Mouse (Mus musculus): Measurements from ENCODE around the gene Myh14. TPM values are rescaled to one million over a fixed set of nuclear protein-coding genes. Genes with fewer than 3 reads are reported as not detected.
A peak's percentile ranks its signal among the peaks of the same experiment; 100 is the strongest.

Gene Myh14
- polyA plus RNA-seq, 1 experiment from 2014 or later, result 1.8 TPM

DNA sequence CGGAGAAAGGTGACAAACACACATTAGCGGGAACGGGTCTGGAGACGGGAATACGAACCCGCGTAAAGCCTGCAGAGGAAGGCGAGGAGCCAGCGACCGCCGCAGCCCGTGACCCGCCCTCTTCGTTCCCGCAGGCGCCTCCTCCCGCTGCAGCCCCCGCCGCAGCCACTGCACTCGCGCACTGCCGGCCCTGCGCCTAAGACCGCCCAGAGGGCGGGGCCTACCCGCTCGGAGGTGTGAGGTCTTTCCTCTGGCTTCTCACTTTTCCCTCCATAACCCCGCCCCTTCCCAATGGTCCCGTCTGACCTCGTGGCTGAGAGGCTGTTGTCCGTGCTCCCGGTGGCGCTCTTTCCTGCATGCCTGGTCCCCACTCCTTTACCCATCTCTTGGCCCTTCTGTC is 81.5 kb downstream of the Myh14 start:
- Histone ChIP-seq H3K27me3 (ENCODE audit: control insufficient read depth, insufficient read depth, low read length) (peaks cover 85% of the 10 kb centered on the region), H3K36me3 (ENCODE audit: control insufficient read depth, insufficient read depth, low read length) (no peaks in the 10 kb centered on the region), H3K27ac (ENCODE audit: low read depth, low read length) (no peak overlapping the region), H3K9ac (ENCODE audit: low read depth, low read length) (no peak overlapping the region), H3K4me3 (ENCODE audit: low read length) (peak overlapping the region; percentile 34), H3K4me2 (replicated peaks; ENCODE audit: low read depth, low read length) (peak overlapping the region; percentile 99), H3K9me3 (ENCODE audit: control insufficient read depth, low read length) (no peaks in the 10 kb centered on the region), H3K4me1 (ENCODE audit: control insufficient read depth, insufficient read depth, low read length) (peaks cover 13% of the 10 kb centered on the region; the same call in 1 of the 2 replicates)
- WGBS, result 0% methylated on average over 15 of the region's 33 CpGs
- peak; percentile 53 for ATAC-seq (ENCODE audit: low FRiP score, low TSS enrichment)

DNA sequence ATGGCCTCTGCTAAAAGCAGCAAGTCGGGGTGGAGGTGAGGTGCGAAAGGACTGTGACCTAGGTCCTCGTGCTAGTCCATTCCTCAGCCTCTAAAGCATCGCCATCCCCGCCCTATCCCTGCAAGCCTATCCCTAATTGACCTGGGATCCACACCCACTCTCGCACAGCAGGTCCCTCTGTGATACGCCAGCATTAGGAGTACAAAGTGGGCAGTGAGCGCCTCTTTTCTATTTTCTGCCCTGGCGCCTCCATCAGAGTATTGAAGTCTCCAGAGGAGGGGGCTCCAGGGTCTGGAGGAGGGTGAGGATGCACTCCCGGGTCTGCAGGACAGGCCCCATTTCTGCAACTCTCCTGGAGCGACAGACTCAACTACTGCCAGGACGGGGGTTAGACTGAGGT is 82.3 kb downstream of the Myh14 start:
- Histone ChIP-seq H3K27me3 (ENCODE audit: control insufficient read depth, insufficient read depth, low read length) (peaks cover 82% of the 10 kb centered on the region), H3K4me1 (ENCODE audit: control insufficient read depth, insufficient read depth, low read length) (peaks cover 13% of the 10 kb centered on the region; the same call in 1 of the 2 replicates), H3K9me3 (ENCODE audit: control insufficient read depth, low read length) (no peaks in the 10 kb centered on the region), H3K4me2 (replicated peaks; ENCODE audit: low read depth, low read length) (peak overlapping the region; percentile 99), H3K9ac (ENCODE audit: low read depth, low read length) (no peak overlapping the region), H3K27ac (ENCODE audit: low read depth, low read length) (no peak overlapping the region), H3K4me3 (ENCODE audit: low read length) (peak overlapping the region; percentile 34; the same call in 1 of the 2 replicates), H3K36me3 (ENCODE audit: control insufficient read depth, insufficient read depth, low read length) (no peaks in the 10 kb centered on the region)
- ATAC-seq (ENCODE audit: low FRiP score, low TSS enrichment), result no peak
- WGBS, result 3% methylated on average over 12 of the region's 12 CpGs

GRCm38 (mm10) chr7:44587676-44588075 is 83.0 kb downstream of the Myh14 start:
- Histone ChIP-seq H3K36me3 (ENCODE audit: control insufficient read depth, insufficient read depth, low read length) (no peaks in the 10 kb centered on the region), H3K4me2 (replicated peaks; ENCODE audit: low read depth, low read length) (no peak overlapping the region), H3K27ac (ENCODE audit: low read depth, low read length) (no peak overlapping the region), H3K4me1 (ENCODE audit: control insufficient read depth, insufficient read depth, low read length) (peaks cover 13% of the 10 kb centered on the region; the same call in 1 of the 2 replicates), H3K4me3 (ENCODE audit: low read length) (no peak overlapping the region), H3K9me3 (ENCODE audit: control insufficient read depth, low read length) (no peaks in the 10 kb centered on the region), H3K27me3 (ENCODE audit: control insufficient read depth, insufficient read depth, low read length) (peaks cover 75% of the 10 kb centered on the region), H3K9ac (ENCODE audit: low read depth, low read length) (no peak overlapping the region)
- no peak for ATAC-seq (ENCODE audit: low FRiP score, low TSS enrichment)
- 36% methylated on average over 6 of the region's 6 CpGs for WGBS

DNA sequence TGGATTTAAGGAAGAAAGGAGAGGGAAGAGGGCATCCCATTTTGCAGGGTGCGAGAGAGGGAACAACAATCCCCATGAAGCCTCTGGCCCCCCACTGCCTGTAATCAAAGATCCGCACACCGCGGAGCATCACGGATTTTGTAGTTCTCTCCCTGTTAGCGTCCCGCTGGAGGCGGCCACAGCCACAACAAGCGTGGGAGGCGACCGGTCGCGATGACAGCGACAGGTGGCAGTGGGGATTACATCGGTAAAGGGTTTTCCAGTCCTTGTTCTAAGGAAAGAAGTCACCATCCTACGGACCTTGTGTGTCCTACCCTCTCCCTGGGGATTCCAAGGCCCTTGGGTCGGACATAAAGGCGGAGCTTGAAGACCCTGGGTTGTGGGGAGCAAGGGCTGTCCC is 83.7 kb downstream of the Myh14 start:
- Histone ChIP-seq H3K4me1 (ENCODE audit: control insufficient read depth, insufficient read depth, low read length) (peaks cover 13% of the 10 kb centered on the region; the same call in 1 of the 2 replicates), H3K27ac (ENCODE audit: low read depth, low read length) (no peak overlapping the region), H3K9me3 (ENCODE audit: control insufficient read depth, low read length) (no peaks in the 10 kb centered on the region), H3K27me3 (ENCODE audit: control insufficient read depth, insufficient read depth, low read length) (peaks cover 68% of the 10 kb centered on the region), H3K4me3 (ENCODE audit: low read length) (peak overlapping the region; percentile 34), H3K36me3 (ENCODE audit: control insufficient read depth, insufficient read depth, low read length) (no peaks in the 10 kb centered on the region), H3K4me2 (replicated peaks; ENCODE audit: low read depth, low read length) (peak overlapping the region; percentile 43), H3K9ac (ENCODE audit: low read depth, low read length) (no peak overlapping the region)
- ATAC-seq (ENCODE audit: low FRiP score, low TSS enrichment), result no peak
- under 1% methylated on average over 18 of the region's 18 CpGs for WGBS

DNA sequence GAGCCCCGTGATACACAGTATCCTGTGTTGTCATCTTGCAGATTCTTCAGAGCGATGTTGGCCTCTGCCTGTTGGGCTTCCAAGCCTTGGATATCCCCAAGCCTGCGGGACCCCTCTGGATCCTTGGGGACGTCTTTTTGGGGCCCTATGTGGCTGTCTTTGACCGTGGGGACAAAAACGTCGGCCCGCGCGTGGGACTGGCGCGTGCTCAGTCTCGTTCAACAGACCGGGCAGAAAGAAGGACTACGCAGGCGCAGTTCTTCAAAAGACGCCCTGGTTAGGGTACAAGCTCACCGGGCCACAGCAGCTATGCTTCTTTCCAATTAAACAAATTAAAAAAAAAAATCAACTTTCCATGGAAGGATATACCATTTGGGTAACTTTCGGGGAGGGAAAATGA is 84.1 kb downstream of the Myh14 start:
- H3K4me1 ChIP-seq (ENCODE audit: control insufficient read depth, insufficient read depth, low read length), result peaks cover 11% of the 10 kb centered on the region; the same call in 1 of the 2 replicates
- H3K9me3 ChIP-seq (ENCODE audit: control insufficient read depth, low read length), result no peaks in the 10 kb centered on the region
- peak overlapping the region; percentile 43 for H3K4me2 ChIP-seq (replicated peaks; ENCODE audit: low read depth, low read length)
- ATAC-seq (ENCODE audit: low FRiP score, low TSS enrichment), result no peak
- H3K27ac ChIP-seq (ENCODE audit: low read depth, low read length), result no peak overlapping the region
- WGBS, result 16% methylated on average over 19 of the region's 19 CpGs
- no peak overlapping the region for H3K9ac ChIP-seq (ENCODE audit: low read depth, low read length)
- peaks cover 64% of the 10 kb centered on the region for H3K27me3 ChIP-seq (ENCODE audit: control insufficient read depth, insufficient read depth, low read length)
- no peaks in the 10 kb centered on the region for H3K36me3 ChIP-seq (ENCODE audit: control insufficient read depth, insufficient read depth, low read length)
- peak overlapping the region; percentile 34 for H3K4me3 ChIP-seq (ENCODE audit: low read length)

GRCm38 (mm10) chr7:44585606-44586005 is 85.0 kb downstream of the Myh14 start:
- Histone ChIP-seq H3K4me3 (ENCODE audit: low read length) (no peak overlapping the region), H3K4me1 (ENCODE audit: control insufficient read depth, insufficient read depth, low read length) (peaks cover 5% of the 10 kb centered on the region; the same call in 1 of the 2 replicates), H3K4me2 (replicated peaks; ENCODE audit: low read depth, low read length) (no peak overlapping the region), H3K27me3 (ENCODE audit: control insufficient read depth, insufficient read depth, low read length) (peaks cover 55% of the 10 kb centered on the region), H3K9ac (ENCODE audit: low read depth, low read length) (no peak overlapping the region), H3K9me3 (ENCODE audit: control insufficient read depth, low read length) (no peaks in the 10 kb centered on the region), H3K36me3 (ENCODE audit: control insufficient read depth, insufficient read depth, low read length) (no peaks in the 10 kb centered on the region), H3K27ac (ENCODE audit: low read depth, low read length) (no peak overlapping the region)
- 95% methylated on average over 6 of the region's 6 CpGs for WGBS
- ATAC-seq (ENCODE audit: low FRiP score, low TSS enrichment), result no peak

DNA sequence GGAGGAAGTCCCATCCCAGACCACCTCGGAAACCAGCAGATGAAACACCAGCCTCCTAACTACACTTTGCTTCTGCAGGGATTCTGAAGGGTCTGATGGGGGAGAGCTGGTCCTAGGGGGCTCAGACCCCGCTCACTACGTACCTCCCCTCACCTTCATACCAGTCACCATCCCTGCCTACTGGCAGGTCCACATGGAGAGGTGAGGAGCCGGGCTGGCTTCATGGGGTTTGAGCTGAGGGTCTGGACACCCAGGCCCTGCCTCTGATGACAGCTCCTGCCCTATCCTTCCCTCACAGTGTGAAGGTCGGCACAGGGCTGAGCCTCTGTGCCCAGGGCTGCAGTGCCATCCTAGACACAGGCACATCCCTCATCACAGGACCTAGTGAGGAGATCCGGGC is 85.7 kb downstream of the Myh14 start:
- WGBS, result 80% methylated on average over 6 of the region's 6 CpGs
- Histone ChIP-seq H3K4me3 (ENCODE audit: low read length) (no peak overlapping the region), H3K27me3 (ENCODE audit: control insufficient read depth, insufficient read depth, low read length) (peaks cover 48% of the 10 kb centered on the region), H3K9ac (ENCODE audit: low read depth, low read length) (no peak overlapping the region), H3K36me3 (ENCODE audit: control insufficient read depth, insufficient read depth, low read length) (no peaks in the 10 kb centered on the region), H3K27ac (ENCODE audit: low read depth, low read length) (no peak overlapping the region), H3K9me3 (ENCODE audit: control insufficient read depth, low read length) (no peaks in the 10 kb centered on the region), H3K4me1 (ENCODE audit: control insufficient read depth, insufficient read depth, low read length) (peaks cover 5% of the 10 kb centered on the region; the same call in 1 of the 2 replicates), H3K4me2 (replicated peaks; ENCODE audit: low read depth, low read length) (no peak overlapping the region)
- no peak for ATAC-seq (ENCODE audit: low FRiP score, low TSS enrichment)

DNA sequence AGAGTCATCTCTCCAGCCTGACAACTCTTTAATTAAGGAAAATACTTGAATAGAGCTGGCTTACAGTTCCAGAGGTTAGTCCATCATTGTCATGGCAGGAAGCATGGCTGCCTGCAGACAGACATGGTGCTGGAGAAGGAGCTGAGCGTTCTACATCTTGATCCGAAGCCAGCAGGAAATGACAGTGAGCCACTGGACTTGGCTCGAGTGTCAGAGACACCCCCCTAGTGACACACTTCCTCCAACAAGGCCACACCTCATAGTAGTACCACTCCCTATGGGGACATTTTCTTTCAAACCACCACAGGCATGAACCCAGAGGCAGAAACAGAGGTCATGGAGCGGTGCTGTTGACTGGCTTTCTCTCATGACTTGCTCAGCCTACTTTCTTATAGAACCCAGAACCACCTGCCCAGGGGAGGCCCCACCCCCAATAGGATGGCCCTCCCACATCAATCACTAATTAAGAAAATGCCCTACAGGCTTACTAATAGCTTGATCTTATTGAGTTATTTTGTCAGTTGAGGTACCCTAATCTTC is 86.3 kb downstream of the Myh14 start:
- Histone ChIP-seq H3K4me3 (ENCODE audit: low read length) (no peak overlapping the region), H3K4me2 (replicated peaks; ENCODE audit: low read depth, low read length) (no peak overlapping the region), H3K27ac (ENCODE audit: low read depth, low read length) (no peak overlapping the region), H3K9me3 (ENCODE audit: control insufficient read depth, low read length) (no peaks in the 10 kb centered on the region), H3K27me3 (ENCODE audit: control insufficient read depth, insufficient read depth, low read length) (peaks cover 42% of the 10 kb centered on the region), H3K4me1 (ENCODE audit: control insufficient read depth, insufficient read depth, low read length) (peaks cover 4% of the 10 kb centered on the region; the same call in 1 of the 2 replicates), H3K9ac (ENCODE audit: low read depth, low read length) (no peak overlapping the region), H3K36me3 (ENCODE audit: control insufficient read depth, insufficient read depth, low read length) (no peaks in the 10 kb centered on the region)
- no peak for ATAC-seq (ENCODE audit: low FRiP score, low TSS enrichment)
- 79% methylated on average over 4 of the region's 4 CpGs for WGBS

DNA sequence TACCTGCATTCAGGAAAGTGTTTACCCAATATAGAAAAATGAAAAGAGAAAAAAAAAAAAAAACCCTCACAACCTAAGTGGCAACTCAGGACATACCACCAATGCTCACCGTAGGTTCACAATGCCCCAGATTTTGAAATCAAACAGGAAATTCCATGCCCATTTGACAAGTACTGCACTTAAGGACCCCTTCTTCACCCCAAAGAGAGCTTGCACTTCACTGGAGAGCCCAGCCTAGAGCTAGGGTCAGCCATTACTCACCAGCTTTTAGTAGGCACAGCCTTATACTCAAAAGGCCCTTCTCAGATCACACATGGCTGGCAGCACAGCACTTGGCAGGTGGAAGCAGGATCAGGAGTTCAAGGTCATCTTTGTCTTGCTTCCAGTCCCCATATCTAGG is 87.5 kb downstream of the Myh14 start:
- 76% methylated on average over 1 of the region's 1 CpGs for WGBS
- H3K36me3 ChIP-seq (ENCODE audit: control insufficient read depth, insufficient read depth, low read length), result no peaks in the 10 kb centered on the region

More for the DNA sequence above, 87.5 kb downstream of the Myh14 start:
- Histone ChIP-seq H3K27me3 (ENCODE audit: control insufficient read depth, insufficient read depth, low read length) (peaks cover 31% of the 10 kb centered on the region), H3K4me3 (ENCODE audit: low read length) (no peak overlapping the region), H3K9ac (ENCODE audit: low read depth, low read length) (no peak overlapping the region), H3K27ac (ENCODE audit: low read depth, low read length) (no peak overlapping the region), H3K9me3 (ENCODE audit: control insufficient read depth, low read length) (no peaks in the 10 kb centered on the region), H3K4me1 (ENCODE audit: control insufficient read depth, insufficient read depth, low read length) (no peaks in the 10 kb centered on the region), H3K4me2 (replicated peaks; ENCODE audit: low read depth, low read length) (no peak overlapping the region)
- ATAC-seq (ENCODE audit: low FRiP score, low TSS enrichment), result no peak
